Mouse (Mus musculus) spleen, postnatal 36 days (tissue): Measurements from ENCODE around the gene Myo16.

Experiments
- DNase-seq, 2 experiments: peaks; one replicate each; pipeline ENCODE4 v3.0.0; 2022; ENCODE audit warnings: low spot score in 2 of 2, mixed read lengths in 1 of 2

Gene Myo16

GRCm38 (mm10) chr8:10472371-10472770, 318.7 kb downstream of the Myo16 start:
- no peak for DNase-seq

DNA sequence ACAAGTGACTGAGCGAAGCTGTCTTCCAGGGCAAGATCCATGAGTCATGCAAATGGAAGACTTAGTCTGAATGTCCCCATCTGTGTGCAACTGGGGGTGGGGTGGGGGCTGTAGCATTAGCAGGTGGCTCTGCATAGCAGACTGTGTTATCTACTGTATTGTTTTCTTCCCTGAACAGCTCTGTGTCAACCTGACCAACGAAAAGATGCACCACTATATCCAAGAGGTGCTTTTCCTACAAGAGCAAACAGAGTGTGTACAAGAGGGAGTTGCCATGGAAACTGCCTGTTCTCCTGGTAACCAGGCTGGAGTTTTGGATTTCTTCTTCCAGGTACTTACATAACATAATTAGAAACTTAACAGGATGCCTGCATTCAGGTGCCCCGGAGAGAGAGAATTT, 320.7 kb downstream of the Myo16 start:
- DNase-seq, result no peak

DNA sequence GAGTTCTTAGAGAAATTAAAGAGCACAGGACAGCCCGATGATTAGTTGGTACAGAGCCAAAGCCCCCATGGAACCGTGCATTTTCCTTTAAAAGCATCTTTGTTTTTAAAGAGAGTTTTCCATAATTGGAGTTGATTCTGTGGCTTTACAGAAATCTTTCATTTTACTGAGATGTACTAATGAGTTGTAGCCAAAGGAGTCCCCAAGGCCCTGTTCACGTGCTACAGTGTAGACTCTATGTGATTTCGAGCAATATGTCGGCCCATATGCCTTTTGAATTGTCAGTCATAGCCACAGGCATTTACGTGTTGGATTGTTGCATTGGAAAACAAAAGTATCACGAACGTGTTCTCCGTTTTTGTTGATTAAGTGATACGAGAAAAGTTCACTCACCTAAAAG, 325.3 kb downstream of the Myo16 start:
- no peak for DNase-seq

GRCm38 (mm10) chr8:10480850-10481249, 327.1 kb downstream of the Myo16 start:
- DNase-seq, result peak in 1 of 2 experiments; percentile 2

GRCm38 (mm10) chr8:10482064-10482463, 328.4 kb downstream of the Myo16 start:
- DNase-seq, result no peak

- no peak for DNase-seq
These were observed 329.2 kb downstream of the Myo16 start for GRCm38 (mm10) chr8:10482880-10483279.

GRCm38 (mm10) chr8:10483841-10484240, 330.1 kb downstream of the Myo16 start:
- no peak for DNase-seq

DNA sequence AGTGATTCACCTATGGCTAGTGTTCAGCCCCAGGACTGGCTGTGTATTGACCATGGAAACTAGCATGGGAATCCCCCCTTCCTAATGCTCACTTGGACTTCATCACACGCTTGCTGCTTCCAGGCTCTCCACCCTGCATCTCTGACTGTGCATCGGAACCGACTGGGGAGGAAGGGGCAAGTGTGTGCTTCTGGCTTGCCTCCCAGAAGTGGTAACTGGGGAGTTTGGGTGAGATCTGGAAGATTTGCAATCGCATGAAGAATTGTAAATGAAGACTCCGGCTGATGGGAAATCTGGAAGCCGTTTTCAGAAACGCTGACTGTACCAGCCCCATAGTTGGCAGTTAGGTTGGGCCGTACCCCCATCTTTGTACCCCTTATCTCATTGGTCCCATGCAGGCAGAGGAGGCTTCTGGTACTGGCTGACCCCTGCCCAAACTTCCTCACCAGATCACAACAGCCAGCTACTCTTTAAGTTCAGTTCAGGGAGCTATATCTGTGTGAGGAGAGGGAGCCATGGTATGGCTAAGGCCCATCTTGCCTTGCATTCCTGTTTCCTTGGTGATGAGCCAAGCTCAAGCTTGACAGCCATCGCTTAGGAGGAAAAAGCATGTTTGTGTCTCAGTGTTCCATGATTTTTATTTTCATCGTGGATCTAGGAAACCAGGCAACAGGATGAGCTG, 336.2 kb downstream of the Myo16 start:
- DNase-seq, result no peak

DNA sequence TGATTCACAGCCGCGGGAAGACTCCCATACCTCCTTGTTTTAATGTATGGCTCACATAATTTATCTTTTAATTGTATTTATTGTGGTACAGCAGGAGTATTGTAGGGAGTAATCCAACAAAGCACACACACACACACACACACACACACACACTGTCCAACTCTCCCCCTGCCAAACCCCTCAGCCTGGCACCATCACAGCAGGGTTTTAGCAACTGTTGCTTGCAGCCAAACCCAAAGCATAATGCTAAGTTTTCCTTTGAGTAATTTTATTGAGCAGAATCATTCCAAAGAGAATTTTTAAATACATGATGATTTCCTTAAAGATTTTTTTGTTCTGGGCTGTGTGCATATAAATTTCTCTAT, 336.7 kb downstream of the Myo16 start:
- DNase-seq, result no peak

DNA sequence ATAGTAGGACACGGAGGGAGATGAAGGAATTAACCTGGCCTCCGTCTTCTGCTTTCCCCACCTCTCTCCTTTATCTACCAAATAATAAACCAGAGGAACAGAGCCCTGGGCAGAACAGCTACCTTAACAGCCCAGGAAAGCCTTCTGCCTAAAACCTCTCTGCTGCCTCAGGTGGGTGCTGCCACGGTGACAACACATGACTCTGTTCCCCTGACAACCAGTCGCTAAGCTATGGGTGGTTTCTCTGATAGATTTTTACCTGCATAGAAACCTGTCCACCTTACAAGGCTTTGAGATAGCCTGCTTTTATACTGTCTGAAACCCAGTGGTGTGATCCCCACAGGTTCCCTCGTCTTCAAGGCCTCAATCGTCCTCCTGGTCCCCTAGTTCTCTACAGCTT, 337.2 kb downstream of the Myo16 start:
- DNase-seq, result no peak

DNA sequence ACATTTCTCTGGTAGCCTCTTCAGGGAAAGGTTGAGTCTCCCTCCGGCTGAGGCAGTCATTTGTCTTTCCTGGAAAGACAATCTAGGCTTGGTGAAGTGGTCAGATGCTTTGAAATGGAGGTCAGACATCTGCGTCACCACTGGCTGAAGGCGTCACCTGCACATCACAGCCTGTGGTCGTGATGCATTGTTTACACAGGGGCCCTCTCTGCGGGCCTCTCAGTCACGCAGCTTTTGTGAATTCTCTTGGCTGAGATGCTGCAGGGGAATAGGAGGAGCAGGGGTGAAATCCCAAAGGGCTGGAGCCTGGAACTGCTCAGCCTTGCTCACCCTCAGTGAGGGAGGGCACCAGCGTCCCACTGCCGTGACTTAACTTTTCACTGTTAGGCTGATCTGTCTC, 346.1 kb downstream of the Myo16 start:
- no peak for DNase-seq

DNA sequence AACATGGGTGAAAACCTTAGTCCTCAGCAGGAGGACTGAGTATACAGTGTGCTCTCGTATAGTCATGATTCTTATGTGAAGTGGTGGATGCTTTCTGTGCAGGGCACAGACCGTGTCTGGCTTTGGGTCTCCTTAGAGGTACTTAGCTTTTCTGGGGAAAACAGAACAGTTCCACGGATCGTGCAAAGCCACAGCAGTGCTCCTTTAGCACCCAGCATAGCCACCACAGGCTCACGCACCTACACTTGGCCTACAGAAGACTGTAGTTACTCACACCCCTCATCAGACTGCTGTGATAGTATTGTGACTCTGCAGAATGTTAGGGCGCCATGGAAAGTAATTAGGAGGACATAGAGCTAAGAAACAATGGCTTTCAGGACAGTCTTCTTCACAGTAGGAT, 346.8 kb downstream of the Myo16 start:
- DNase-seq, result no peak

DNA sequence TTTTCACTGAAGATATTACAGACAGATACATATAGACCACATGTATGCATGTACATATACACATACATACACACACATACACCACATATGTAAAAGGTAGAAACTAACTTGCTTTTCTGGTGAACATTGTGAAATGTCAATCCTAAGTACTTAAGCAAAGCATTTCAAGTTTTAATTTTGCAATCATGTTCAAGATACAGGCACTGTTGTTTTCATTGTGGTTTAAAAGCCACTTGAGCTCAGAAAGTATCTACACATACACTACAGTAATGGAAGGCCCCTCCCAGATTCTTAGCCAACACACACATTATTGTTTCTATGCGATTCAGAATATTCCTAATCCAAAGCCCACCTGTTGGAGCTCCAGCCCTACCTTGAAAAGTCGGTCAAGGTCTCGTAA, 348.0 kb downstream of the Myo16 start:
- DNase-seq, result no peak

DNA sequence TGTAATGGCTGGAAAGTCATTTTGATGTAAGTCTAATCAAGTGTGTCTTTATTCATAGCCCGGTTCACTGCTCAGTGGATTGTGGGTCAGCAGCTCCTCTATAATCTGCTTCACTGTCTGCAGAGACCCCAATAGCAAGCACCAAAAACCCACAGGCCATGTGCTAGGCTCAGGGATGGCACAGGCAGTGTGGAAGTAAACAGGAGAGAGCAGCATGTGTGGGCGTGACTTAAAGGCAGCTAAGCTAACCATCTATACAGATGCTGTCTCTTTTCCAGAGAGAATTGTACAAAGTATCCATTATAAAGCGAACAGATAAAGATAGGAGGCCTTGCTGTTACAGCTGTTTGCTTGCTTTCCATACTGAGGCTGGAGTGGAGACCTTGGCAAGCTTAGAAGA, 358.4 kb downstream of the Myo16 start:
- DNase-seq, result no peak

- DNase-seq, result no peak
These were observed 363.7 kb downstream of the Myo16 start for GRCm38 (mm10) chr8:10517381-10517780.

DNA sequence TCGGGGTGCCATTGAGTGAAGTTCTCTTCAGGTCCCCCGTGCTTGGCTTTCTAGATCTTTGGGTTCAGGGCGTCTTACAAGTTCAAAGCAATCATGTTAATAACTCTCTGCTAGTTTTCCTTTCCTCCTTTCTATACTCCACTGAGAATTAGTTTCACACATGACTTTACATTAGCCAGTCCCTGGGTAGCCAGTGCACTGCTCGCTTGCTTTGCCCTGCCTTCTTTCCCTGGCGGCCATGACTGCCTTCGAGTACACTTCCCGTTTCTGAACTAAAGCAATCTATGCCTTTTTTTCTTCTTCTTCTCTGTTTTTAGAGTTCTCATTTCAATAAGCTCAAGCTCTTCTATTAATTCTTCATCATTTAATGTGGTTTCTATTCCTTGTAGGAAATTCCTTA, 365.6 kb downstream of the Myo16 start:
- DNase-seq, result no peak

GRCm38 (mm10) chr8:10521463-10521862, 367.8 kb downstream of the Myo16 start:
- no peak for DNase-seq

GRCm38 (mm10) chr8:10525686-10526085, 372.0 kb downstream of the Myo16 start:
- no peak for DNase-seq

DNA sequence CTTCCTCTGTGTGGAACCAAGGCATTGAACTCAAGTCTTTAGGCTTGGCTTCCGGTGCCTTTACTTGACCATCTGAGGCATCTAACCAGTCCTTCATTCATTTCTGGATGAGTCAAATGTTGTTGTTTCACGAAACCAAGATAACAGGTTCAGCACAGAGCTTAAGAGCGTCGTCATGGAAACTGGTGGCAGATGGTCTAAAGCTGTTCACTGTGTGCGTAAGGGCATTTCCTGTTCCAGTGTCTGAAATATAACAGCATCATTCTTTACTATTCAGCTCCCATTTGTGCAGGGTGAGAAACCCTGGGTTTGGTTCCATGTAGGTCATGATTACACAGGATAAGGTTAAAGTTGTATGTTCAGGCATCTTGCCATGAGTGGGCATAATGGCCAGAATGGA, 372.9 kb downstream of the Myo16 start:
- DNase-seq, result no peak

DNA sequence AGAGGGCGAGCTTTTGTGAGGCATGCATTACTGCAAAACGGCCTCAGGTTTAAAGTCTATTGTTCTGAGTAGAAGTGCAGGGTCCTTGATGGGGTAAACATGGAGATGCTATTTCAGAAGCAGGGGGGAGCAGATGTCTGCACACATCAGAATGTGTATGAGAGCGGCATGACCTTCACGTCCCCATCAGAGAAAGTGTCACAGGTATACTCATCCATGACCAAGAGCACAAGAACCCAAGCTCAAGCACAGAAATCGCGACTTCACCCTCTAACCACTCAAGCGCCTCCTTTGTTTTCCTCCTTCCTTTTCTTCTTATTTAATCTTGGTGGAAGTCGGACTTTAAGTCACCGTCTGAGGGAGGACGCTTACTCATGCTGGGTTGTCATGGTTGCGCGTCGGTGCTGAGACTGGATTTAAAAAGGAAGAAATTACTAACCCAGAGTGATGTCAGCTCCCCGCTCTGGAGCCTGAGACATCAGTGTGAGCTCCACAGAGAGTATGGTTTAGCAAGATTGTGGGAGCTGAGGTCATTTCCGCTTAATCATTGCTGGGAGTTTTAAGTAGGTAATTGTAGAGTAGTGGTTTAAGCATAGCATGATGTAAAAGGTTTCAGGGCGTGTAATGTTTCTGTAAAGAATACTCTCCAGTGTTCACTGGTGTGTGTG, 381.0 kb downstream of the Myo16 start:
- no peak for DNase-seq

DNA sequence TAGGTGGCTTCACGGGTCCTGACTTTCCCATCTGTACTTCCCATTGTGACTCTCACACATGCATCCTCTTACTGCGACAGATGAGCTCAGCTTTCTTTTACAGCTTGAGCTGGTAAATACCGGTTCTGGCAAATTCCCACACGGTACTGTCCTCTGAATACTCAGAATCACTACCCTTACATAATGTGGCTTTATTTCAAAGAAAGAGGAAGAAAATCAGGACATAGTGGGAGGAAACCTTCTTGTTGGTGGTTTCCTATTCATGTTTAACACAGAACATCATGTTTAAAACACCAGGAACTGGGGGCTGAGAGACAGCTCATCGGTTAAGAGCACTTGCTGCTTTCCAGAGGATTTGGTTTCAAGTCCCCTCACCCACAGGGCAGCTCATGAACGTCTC, 384.6 kb downstream of the Myo16 start:
- DNase-seq, result no peak

- no peak for DNase-seq
These were observed 386.0 kb downstream of the Myo16 start for GRCm38 (mm10) chr8:10539665-10540064.

DNA sequence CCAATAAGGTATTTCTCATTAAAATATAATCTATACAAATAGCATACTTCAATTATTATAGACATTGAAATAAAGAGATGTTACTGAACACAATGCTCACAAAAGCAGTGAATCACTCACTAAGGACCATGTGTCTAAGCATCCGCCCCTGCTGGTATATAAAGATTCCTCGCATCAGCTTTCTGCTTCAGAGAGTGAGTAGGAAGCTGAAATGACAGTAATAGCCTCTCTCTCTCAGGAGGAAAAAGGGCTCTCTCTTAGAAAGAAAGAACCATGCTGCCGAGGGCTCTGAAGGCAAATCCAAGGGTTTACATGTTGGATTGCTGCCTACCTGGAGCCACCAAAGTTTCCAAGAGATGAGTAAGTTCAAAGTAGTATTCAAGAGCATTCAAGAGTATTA, 392.2 kb downstream of the Myo16 start:
- DNase-seq, result no peak

DNA sequence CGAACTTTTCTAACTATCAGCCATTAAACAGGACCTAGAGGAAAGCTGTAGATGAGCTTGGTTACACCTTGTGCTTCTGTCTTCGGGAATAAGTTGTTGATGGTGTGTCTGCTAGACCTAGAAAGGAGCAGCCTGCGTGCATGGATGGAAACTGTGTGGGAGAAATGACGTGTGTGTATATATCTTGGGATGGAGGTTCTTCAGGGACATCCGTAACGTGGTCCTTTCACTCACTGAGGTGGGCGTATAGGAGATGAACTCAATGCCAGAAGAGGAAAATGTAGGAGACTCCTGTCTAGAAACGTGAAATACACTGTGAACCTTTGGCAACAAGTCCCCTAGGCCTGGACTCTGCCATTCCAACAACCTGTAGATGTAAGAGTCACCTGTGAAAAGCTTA, 392.8 kb downstream of the Myo16 start:
- no peak for DNase-seq
